Mouse (Mus musculus) kidney, adult 2 months (tissue): ENCODE measurements at regions not wholly inside any gene's neighbourhood (a gene's known extent, or its start where the extent isn't known, plus 50 kb on each side); places are given as distances from the start of the nearest gene placed in this dataset.

Experiments
- CTCF ChIP-seq: fragments of 200-500 bp; conservative IDR thresholded peaks from 2 replicates; pipeline ENCODE4 v1.5.1; 2011; ENCODE audit warnings: low read depth, mild to moderate bottlenecking, control low read depth, low read length, moderate library complexity, mixed read lengths; ENCODE audit not compliant: insufficient read depth, insufficient read length
- POLR2A ChIP-seq: fragments of 200-500 bp; IDR thresholded peaks from one replicate; pipeline ENCODE4 v1.6.1; 2011; ENCODE audit warnings: low read depth, low read length, control low read depth

- TF ChIP-seq CTCF (no peak), POLR2A (no peak)
Measured at GRCm38 (mm10) chr3:152025122-152025521, 140.9 kb downstream of the Gipc2 start.
